Mouse (Mus musculus) neural tube, embryonic 15.5 days (tissue): ENCODE data around the gene Tmprss11f. TPM values are rescaled to one million over a fixed set of nuclear protein-coding genes. Genes with fewer than 3 reads are reported as not detected.
"Not testable (repeated sequence)": the region's sequence is repeated elsewhere in the genome, so short reads cannot be mapped to it uniquely, and the experiment has no call there.

Experiments used
- ATAC-seq: fragments of 200-750 bp; cut with Nextera tagmentation; 2 replicates; pipeline ENCODE4 v1.8.0; 2017; ENCODE audit warnings: mild to moderate bottlenecking, moderate TSS enrichment, moderate library complexity; ENCODE audit not compliant: low FRiP score
- H3K27ac ChIP-seq: fragments of 300-500 bp; sonication (generic); replicated peaks from 2 replicates; pipeline ENCODE4 v1.5.1; 2015; ENCODE audit warnings: mild to moderate bottlenecking, inconsistent platforms
- H3K27me3 ChIP-seq: fragments of 300-500 bp; sonication (generic); replicated peaks from 2 replicates; pipeline ENCODE4 v1.6.1; 2015; ENCODE audit warnings: inconsistent platforms
- H3K36me3 ChIP-seq: fragments of 300-500 bp; sonication (generic); 2 replicates; pipeline ENCODE4 v1.6.1; 2015; ENCODE audit warnings: inconsistent platforms
- H3K4me1 ChIP-seq: fragments of 300-500 bp; sonication (generic); 2 replicates; pipeline ENCODE4 v1.6.1; 2015; ENCODE audit warnings: inconsistent platforms
- H3K4me2 ChIP-seq: fragments of 300-500 bp; sonication (generic); 2 replicates; pipeline ENCODE4 v1.6.1; 2015; ENCODE audit warnings: inconsistent platforms, mild to moderate bottlenecking, moderate library complexity
- H3K4me3 ChIP-seq: fragments of 300-500 bp; sonication (generic); replicated peaks from 2 replicates; pipeline ENCODE4 v1.5.1; 2015; ENCODE audit warnings: mild to moderate bottlenecking, inconsistent platforms
- H3K9ac ChIP-seq: fragments of 300-500 bp; sonication (generic); replicated peaks from 2 replicates; pipeline ENCODE4 v1.6.1; 2015; ENCODE audit warnings: mild to moderate bottlenecking, inconsistent platforms
- H3K9me3 ChIP-seq: fragments of 300-500 bp; sonication (generic); replicated peaks from 2 replicates; pipeline ENCODE4 v1.6.1; 2016; ENCODE audit warnings: inconsistent platforms
- WGBS: fragments of 180-500 bp; shearing (Covaris S2); methylation state at CpG from one replicate; pipeline ENCODE4 v1.1.7; 2015; ENCODE audit warnings: mixed read lengths; 5-methylcytosine and 5-hydroxymethylcytosine counted together
- polyA plus RNA-seq: library from polyadenylated mRNA; unstranded; fragments of >200 nt; fragmentation: Nextera tagmentation; extraction: Ambion mirVana; gene quantifications from 2 replicates; pipeline ENCODE4 v1.2.1, GENCODE M21; 2015

Gene Tmprss11f
- polyA plus RNA-seq, result not detected in 2 replicates

DNA sequence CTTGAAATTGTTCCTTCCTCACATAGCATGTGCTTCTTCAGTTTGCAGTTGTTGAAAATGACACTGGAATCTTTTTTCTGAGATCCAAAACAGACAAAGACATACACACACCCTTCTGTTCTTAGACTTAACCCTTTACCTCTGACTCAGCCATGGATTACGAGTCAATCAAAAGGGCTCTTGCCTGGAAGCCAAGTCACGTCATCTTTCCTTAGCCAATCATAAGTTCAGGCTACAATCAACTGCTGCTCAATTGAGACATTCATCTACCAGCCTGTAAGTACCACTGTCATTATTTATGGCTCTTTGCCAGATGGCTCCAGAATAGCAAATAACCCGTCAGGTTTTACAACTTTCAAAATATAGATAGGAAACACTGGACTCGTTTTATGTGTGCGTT is at the start of gene Tmprss11f:
Gene Tmprss11f (minus strand): TSS at position 101 of the 400 bp plus-strand sequence.
- Histone ChIP-seq H3K4me3 (no peak within 1 kb of the TSS), H3K27ac (no peak within 1 kb of the TSS), H3K36me3 (no peaks in the 10 kb centered on the region), H3K4me2 (no peak within 1 kb of the TSS), H3K9ac (no peak within 1 kb of the TSS), H3K27me3 (no peaks in the 10 kb centered on the region), H3K9me3 (no peaks in the 10 kb centered on the region), H3K4me1 (no peaks in the 10 kb centered on the region)
- ATAC-seq, result no peak
- WGBS, result 74% methylated on average over 5 of the region's 5 CpGs

DNA sequence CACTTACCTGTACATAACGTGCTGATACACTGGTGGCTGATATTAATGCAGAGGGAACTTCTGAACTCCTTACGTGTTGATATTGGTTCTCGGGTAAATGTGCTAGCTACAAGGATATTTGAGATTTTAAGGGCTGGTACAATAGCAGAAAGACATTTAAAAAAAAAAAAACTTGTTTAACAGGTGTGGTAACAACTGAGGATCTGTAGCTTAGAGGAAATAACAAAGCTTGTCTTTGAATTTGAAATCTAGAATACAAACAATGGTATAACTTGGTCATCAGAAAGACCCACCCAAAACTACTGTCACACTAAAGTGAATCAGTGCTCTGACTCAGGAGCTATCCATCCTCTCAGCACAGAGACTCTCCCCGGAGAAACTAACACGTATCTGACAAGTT is 44.0 kb upstream of the Tmprss11f start, which contains the start of gene Tmprss11b:
Gene Tmprss11b (minus strand): TSS at position 101 of the 400 bp plus-strand sequence.
- Histone ChIP-seq H3K4me1 (no peaks in the 10 kb centered on the region), H3K36me3 (no peaks in the 10 kb centered on the region), H3K27ac (no peak within 1 kb of the TSS), H3K4me2 (no peak within 1 kb of the TSS), H3K9me3 (no peaks in the 10 kb centered on the region), H3K27me3 (no peaks in the 10 kb centered on the region), H3K9ac (no peak within 1 kb of the TSS), H3K4me3 (no peak within 1 kb of the TSS)
- 82% methylated on average over 5 of the region's 5 CpGs for whole genome bisulfite sequencing
- no peak for ATAC-seq

DNA sequence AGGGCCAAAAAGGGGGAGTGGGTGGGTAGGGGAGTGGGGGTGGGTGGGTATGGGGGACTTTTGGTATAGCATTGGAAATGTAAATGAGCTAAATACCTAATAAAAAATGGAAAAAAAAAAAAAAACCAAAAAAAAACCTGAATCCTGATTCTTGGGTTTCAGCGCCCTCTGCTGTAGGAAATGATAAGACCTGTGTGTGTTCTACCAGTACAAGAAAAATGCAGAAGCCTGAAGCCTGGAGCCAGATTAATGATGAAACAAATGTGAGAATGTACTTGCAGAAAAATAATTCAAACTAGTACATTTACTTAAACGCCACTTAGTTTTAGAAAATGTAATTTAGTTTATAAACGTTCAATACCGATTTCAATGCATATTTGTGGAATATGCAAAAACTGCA is 17.0 kb upstream of the Tmprss11f start:
- not testable (repeated sequence) for H3K27ac ChIP-seq, H3K27me3 ChIP-seq, H3K4me2 ChIP-seq, H3K4me3 ChIP-seq, H3K4me1 ChIP-seq, ATAC-seq, H3K36me3 ChIP-seq, H3K9me3 ChIP-seq, H3K9ac ChIP-seq
- 32% methylated on average over 4 of the region's 4 CpGs for WGBS

DNA sequence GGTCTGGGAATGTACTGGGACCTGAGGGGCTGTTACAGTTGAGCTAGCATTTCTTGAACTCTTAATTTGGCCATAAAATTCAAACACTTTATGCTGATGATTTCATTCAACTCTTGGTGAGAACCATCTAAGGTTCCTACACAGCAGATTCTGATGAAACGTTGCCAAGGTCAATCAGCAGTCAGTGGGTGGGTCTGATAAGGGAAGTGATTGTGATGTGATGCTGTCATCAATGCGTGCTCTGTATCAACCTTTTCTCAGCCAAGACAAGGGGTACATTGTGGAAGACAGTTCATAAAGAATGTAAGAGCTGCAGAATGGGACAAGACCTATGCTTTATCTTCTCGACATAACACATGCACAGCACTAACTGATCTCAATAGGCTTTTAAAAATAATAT is 8.6 kb upstream of the Tmprss11f start:
- no peak overlapping the region for H3K9ac ChIP-seq
- WGBS, result 67% methylated on average over 3 of the region's 3 CpGs
- no peaks in the 10 kb centered on the region for H3K36me3 ChIP-seq
- no peak for ATAC-seq
- no peak overlapping the region for H3K4me3 ChIP-seq
- H3K27ac ChIP-seq, result no peak overlapping the region
- no peaks in the 10 kb centered on the region for H3K4me1 ChIP-seq
- no peak overlapping the region for H3K4me2 ChIP-seq
- no peaks in the 10 kb centered on the region for H3K27me3 ChIP-seq
- H3K9me3 ChIP-seq, result no peaks in the 10 kb centered on the region

DNA sequence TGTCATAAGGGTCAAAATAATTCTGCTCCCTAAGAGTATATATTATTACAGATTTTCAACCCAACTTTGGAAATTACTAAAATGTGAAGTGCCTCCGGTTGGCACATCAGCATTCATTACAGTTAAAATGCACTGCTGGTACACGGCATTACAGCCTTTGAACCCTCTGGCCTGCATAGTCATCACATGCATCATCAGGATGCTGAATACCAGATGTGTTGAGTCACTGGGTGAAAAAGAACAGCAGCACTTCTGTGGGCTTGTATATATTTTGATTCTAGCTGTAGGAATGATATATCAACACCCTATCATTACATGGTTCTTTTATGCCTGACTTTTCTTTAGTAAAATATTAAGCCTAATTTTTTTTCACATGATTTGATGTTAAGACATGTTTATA is 1.5 kb downstream of the Tmprss11f start:
- no peak overlapping the region for H3K9ac ChIP-seq
- no peaks in the 10 kb centered on the region for H3K4me1 ChIP-seq
- no peak overlapping the region for H3K4me3 ChIP-seq
- no peak overlapping the region for H3K4me2 ChIP-seq
- ATAC-seq, result no peak
- 78% methylated on average over 2 of the region's 2 CpGs for WGBS
- H3K27ac ChIP-seq, result no peak overlapping the region
- no peaks in the 10 kb centered on the region for H3K9me3 ChIP-seq
- H3K27me3 ChIP-seq, result no peaks in the 10 kb centered on the region
- no peaks in the 10 kb centered on the region for H3K36me3 ChIP-seq

DNA sequence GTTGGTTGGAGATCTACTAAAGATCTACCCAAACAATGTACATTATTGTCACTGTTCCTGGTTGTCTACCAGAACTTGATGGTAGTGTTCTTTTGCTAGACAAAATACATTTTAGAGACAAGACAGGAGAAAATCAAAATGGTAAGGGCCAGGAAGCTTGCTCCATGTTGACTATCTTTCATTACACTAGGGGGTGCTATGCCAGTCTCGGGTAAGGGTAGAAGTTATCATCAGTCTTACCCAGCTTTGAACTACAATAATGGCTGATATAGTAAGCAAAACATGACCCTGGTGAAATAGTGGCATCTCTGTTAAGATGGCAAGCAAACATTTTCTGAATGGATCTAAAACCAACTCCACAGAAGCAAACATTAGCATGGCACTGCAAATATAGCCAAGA is 10.4 kb downstream of the Tmprss11f start:
- Histone ChIP-seq H3K4me2 (no peak overlapping the region), H3K4me3 (no peak overlapping the region), H3K36me3 (no peaks in the 10 kb centered on the region), H3K27me3 (no peaks in the 10 kb centered on the region), H3K9me3 (no peaks in the 10 kb centered on the region), H3K4me1 (no peaks in the 10 kb centered on the region), H3K27ac (no peak overlapping the region), H3K9ac (no peak overlapping the region)
- ATAC-seq, result no peak
- WGBS, result 94% methylated on average over 1 of the region's 1 CpGs

DNA sequence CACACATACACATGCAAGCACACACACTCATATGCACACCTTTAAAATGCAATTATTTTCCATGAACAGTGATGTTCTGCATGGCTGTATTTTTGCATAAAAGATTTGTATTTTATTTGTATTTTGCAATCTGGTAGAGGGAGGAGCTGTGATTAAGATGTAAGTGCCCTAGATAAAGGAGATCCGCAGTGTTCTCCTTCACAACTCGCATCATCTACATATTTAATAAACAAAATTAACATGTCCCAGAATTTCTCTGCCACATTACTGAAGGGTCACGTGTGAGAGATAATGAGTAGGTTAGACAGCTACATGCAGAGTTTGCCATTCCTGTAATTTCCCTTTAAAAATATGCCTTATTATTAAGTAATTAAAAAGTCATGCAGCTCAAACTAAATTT is 46.3 kb downstream of the Tmprss11f start:
- H3K9ac ChIP-seq, result no peak overlapping the region
- no peaks in the 10 kb centered on the region for H3K27me3 ChIP-seq
- no peaks in the 10 kb centered on the region for H3K9me3 ChIP-seq
- H3K27ac ChIP-seq, result no peak overlapping the region
- no peaks in the 10 kb centered on the region for H3K36me3 ChIP-seq
- no peak overlapping the region for H3K4me3 ChIP-seq
- no peak for ATAC-seq
- WGBS, result 86% methylated on average over 3 of the region's 3 CpGs
- H3K4me2 ChIP-seq, result no peak overlapping the region
- H3K4me1 ChIP-seq, result no peaks in the 10 kb centered on the region

DNA sequence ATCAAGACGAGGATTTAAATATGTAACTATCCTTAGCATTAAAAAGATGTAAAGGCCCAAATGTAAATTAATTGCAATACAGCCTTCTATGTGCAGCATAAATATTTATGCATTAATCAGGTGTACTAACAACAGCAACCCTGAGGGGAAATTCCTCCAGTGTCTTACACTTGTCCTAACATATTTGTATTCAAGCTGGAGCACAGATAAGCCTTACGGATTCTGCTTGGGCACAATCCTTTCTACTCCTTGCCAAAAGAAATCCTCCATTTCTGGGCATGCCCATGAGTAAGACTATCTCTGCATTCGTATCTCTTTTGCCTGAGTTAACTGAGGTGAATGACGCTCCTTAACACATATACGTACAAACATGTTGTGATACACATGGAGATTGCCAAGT is 49.6 kb downstream of the Tmprss11f start:
- WGBS, result 87% methylated on average over 5 of the region's 5 CpGs
- no peak for ATAC-seq
- Histone ChIP-seq H3K4me1 (no peaks in the 10 kb centered on the region), H3K9me3 (no peaks in the 10 kb centered on the region), H3K36me3 (no peaks in the 10 kb centered on the region), H3K4me2 (no peak overlapping the region), H3K9ac (no peak overlapping the region), H3K27me3 (no peaks in the 10 kb centered on the region), H3K4me3 (no peak overlapping the region), H3K27ac (no peak overlapping the region)

DNA sequence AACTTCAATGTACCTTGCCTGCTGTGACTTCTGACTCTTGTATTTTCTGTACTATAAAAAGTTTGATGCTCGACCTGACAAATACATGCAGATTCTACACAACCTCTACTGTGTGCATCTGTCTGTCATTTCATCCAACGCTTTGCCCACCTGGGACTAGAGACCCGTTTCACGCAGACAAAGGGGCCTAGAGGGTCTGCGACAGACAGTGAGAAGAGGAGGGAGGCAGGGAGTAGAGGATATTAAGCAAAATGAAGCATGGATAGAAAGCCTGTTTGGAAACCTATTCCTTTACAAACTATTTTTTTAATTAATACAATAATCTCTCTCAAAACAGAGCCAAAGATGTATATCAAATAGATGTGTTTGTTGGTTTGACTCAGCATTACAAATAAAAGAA is 50.2 kb downstream of the Tmprss11f start:
- H3K9ac ChIP-seq, result no peak overlapping the region
- no peak overlapping the region for H3K27ac ChIP-seq
- H3K4me1 ChIP-seq, result no peaks in the 10 kb centered on the region
- no peak overlapping the region for H3K4me3 ChIP-seq
- H3K36me3 ChIP-seq, result no peaks in the 10 kb centered on the region
- H3K4me2 ChIP-seq, result no peak overlapping the region
- H3K9me3 ChIP-seq, result no peaks in the 10 kb centered on the region
- no peaks in the 10 kb centered on the region for H3K27me3 ChIP-seq
- WGBS, result 76% methylated on average over 5 of the region's 5 CpGs
- ATAC-seq, result no peak

DNA sequence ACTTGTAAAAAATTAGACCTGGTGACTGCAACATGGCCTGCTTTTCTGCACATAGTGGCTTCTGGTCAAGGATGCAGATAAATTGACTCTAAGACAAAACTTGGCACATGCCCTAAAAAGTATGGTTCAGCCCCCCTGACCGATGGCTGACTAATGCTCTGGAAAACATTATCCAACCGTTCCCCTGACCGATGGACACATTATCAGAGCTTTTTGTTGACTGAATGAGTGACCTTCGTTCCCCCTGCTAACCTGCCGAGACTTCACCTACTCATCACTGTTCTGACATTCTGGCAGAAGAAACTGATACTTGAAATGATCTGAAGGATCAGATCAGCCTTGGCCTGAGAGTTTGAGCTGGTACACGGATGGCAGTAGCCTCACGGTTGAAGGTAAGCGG is 53.5 kb downstream of the Tmprss11f start:
- ATAC-seq, H3K4me2 ChIP-seq: not testable (repeated sequence)
- 93% methylated on average over 8 of the region's 8 CpGs for WGBS

DNA sequence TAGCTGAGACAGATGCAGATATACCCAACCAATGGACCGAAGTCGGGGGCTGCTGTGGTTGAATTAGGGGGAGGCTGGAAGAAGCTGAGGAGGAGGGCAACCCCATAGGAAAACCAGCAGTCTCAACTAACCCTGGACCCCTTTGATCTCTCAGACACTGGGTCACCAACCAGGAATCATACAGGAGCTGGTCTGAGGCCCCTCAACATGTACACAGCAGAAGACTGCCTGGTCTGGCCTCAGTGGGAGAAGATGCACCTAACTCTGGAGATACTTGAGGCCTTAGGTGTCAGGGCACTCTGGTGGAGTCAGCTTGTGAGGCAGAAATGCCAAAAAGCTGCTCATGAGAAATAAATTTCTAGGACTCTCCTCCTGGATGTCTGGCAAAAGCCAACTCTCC is 85.5 kb downstream of the Tmprss11f start:
- Histone ChIP-seq H3K27me3 (no peaks in the 10 kb centered on the region), H3K36me3 (no peaks in the 10 kb centered on the region), H3K4me3 (no peak overlapping the region), H3K4me2 (no peak overlapping the region), H3K4me1 (no peaks in the 10 kb centered on the region), H3K9ac (no peak overlapping the region), H3K27ac (no peak overlapping the region), H3K9me3 (no peaks in the 10 kb centered on the region)
- WGBS, result 82% methylated on average over 2 of the region's 2 CpGs
- ATAC-seq, result no peak

More for the DNA sequence above, 53.5 kb downstream of the Tmprss11f start:
- not testable (repeated sequence) for H3K9ac ChIP-seq, H3K4me3 ChIP-seq, H3K27me3 ChIP-seq, H3K27ac ChIP-seq, H3K36me3 ChIP-seq, H3K9me3 ChIP-seq, H3K4me1 ChIP-seq

DNA sequence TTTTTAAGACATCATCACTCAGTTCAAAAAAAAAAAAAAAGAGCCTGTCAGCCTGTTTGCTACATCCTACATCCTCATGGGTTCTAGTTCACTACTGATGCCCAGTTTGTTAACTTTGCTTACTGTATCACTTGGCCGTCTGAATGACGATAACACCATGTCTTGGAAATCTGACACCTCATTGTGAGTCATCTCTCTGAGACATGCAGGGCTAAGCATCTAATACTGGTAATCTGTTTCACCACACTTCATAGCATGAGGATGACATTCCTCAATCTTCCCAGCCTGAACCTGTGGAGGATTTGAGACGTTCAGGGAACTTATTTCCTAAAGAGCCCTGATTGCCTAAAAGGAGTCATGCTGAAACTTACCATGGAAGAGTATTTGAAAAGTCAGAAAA is 91.6 kb downstream of the Tmprss11f start:
- ATAC-seq, result no peak
- Histone ChIP-seq H3K4me3 (no peak overlapping the region), H3K27ac (no peak overlapping the region), H3K9ac (no peak overlapping the region), H3K27me3 (no peaks in the 10 kb centered on the region), H3K4me2 (no peak overlapping the region), H3K9me3 (no peaks in the 10 kb centered on the region), H3K4me1 (no peaks in the 10 kb centered on the region), H3K36me3 (no peaks in the 10 kb centered on the region)
- WGBS, result 84% methylated on average over 3 of the region's 3 CpGs

DNA sequence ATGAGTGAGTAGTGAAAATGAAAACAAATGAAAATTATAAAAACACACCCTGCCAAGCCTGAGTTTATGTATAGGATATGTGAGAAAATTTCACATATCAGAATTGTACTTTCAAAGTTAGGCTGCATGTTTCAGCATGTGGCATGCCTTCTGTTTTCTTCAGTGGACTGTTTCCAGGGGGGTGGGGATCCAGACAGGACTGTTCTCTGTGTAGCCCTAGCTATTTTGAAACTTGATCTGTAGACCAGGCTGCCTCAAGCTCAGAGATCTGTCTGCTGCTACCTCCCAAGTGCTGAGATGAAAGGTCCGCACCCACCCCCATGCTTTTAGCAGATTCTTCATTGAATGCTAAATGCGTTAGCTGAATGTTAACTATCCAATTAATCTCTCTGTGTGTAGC is 103.5 kb downstream of the Tmprss11f start:
- H3K27me3 ChIP-seq, result no peaks in the 10 kb centered on the region
- H3K36me3 ChIP-seq, result no peaks in the 10 kb centered on the region
- H3K9me3 ChIP-seq, result no peaks in the 10 kb centered on the region
- no peak overlapping the region for H3K27ac ChIP-seq
- H3K4me1 ChIP-seq, result no peaks in the 10 kb centered on the region
- H3K9ac ChIP-seq, result no peak overlapping the region
- WGBS, result 87% methylated on average over 2 of the region's 2 CpGs
- no peak overlapping the region for H3K4me2 ChIP-seq
- no peak for ATAC-seq
- no peak overlapping the region for H3K4me3 ChIP-seq
